Mouse (Mus musculus): ENCODE data around the gene Ccdc136. TPM values are rescaled to one million over a fixed set of nuclear protein-coding genes. Genes with fewer than 3 reads are reported as not detected.

Ccdc136 gene
- total RNA-seq, 1 experiment from 2014 or later: not detected

GRCm38 (mm10) chr6:29434911-29435691 lies 39.0 kb downstream of the Ccdc136 start:
- ATAC-seq (replicated peaks; ENCODE audit: low read depth, poor library complexity, severe bottlenecking): no peak

- ATAC-seq (replicated peaks; ENCODE audit: low read depth, poor library complexity, severe bottlenecking): no peak
Measured at GRCm38 (mm10) chr6:29435940-29436451, 39.9 kb downstream of the Ccdc136 start.

DNA sequence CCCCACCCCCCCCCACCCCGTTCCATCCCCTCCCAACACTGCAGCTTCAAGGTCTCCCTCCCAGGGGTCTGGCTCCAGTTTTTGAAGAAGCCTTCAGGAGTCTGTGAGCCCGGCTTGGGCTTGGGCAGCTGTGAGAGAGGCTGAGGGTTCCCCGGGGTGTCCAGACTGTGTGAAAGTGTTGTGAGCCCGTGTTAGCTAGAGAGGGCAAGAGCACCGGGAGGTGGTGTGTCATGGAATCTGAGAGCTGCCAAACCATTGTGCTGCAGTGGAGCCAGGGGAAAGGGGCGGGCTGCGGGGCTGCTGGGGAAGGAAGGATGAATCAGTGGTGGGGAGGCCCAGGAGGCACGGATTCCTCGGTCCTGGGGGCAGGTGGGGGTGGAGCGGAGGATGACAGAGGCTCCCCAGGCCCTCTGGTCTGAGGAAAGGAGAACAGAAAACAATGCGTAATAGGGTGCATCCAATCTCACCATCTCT lies 40.4 kb downstream of the Ccdc136 start:
- ATAC-seq (replicated peaks; ENCODE audit: low read depth, poor library complexity, severe bottlenecking): peak; percentile 22; the same call in 1 of the 2 replicates

GRCm38 (mm10) chr6:29439251-29439650 lies 43.1 kb downstream of the Ccdc136 start:
- ATAC-seq (replicated peaks; ENCODE audit: low read depth, poor library complexity, severe bottlenecking): no peak

GRCm38 (mm10) chr6:29439789-29440188 lies 43.7 kb downstream of the Ccdc136 start:
- ATAC-seq (replicated peaks; ENCODE audit: low read depth, poor library complexity, severe bottlenecking): no peak

GRCm38 (mm10) chr6:29444773-29445172 lies 48.7 kb downstream of the Ccdc136 start:
- ATAC-seq (replicated peaks; ENCODE audit: low read depth, poor library complexity, severe bottlenecking): peak; percentile 74

DNA sequence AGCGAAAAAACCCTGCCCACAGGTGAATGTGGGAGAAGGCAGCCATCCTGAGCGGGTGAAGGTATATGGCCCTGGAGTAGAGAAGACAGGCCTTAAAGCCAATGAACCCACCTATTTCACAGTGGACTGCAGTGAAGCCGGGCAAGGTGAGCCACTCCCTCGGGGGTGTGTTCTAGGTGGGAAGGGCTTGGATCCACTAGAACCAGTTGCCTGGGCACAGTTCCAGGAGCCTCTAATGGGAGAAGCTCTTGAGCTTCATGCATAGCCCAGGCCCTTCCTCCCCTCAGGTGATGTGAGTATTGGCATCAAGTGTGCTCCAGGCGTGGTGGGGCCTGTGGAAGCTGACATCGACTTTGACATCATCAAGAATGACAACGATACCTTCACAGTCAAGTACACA lies 49.2 kb downstream of the Ccdc136 start:
- ATAC-seq (replicated peaks; ENCODE audit: low read depth, poor library complexity, severe bottlenecking): no peak

- no peak for ATAC-seq (replicated peaks; ENCODE audit: low read depth, poor library complexity, severe bottlenecking)
Measured at GRCm38 (mm10) chr6:29449858-29450257, 53.7 kb downstream of the Ccdc136 start.

- no peak for ATAC-seq (replicated peaks; ENCODE audit: low read depth, poor library complexity, severe bottlenecking)
Measured at GRCm38 (mm10) chr6:29450667-29451066, 54.6 kb downstream of the Ccdc136 start.

DNA sequence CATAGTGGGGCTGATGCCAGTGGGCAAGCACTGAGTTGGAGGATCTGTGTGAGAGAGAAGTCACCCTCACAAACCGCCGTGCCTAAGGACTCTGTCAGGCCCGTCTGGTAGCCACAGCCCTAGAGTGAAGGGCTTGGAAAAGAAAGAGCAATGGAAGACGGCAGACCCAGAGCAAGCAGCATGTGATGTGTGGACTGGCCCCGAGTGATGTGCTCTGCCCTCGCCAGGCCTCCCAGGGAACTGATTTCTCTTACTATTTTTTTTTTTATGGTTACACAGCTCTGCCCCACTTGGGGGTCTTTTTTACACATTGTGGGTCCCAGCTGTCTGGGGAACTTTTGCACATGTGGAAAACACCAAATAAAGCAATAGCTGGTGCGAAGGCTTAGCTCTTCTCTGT lies 65.4 kb downstream of the Ccdc136 start:
- ATAC-seq (replicated peaks; ENCODE audit: low read depth, poor library complexity, severe bottlenecking): no peak

DNA sequence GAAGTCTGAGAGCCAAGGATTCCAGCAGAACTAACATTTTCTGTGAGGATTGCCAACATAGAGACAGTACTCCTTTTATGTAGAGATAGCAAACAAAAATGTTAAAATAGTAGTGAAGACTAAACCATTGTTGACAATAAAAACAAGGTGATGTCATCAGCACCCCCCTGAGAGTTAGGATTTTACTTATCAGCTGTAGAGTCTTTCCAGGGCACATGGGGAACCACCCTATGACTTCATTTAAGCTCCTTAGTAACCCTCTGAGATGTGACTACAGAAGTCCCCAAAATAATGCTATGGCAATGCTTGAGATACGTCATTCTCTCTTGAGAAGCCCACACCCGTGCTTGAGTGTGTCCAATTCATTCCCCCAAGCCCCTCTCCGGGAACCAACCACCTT lies 67.3 kb downstream of the Ccdc136 start:
- ATAC-seq (replicated peaks; ENCODE audit: low read depth, poor library complexity, severe bottlenecking): no peak

DNA sequence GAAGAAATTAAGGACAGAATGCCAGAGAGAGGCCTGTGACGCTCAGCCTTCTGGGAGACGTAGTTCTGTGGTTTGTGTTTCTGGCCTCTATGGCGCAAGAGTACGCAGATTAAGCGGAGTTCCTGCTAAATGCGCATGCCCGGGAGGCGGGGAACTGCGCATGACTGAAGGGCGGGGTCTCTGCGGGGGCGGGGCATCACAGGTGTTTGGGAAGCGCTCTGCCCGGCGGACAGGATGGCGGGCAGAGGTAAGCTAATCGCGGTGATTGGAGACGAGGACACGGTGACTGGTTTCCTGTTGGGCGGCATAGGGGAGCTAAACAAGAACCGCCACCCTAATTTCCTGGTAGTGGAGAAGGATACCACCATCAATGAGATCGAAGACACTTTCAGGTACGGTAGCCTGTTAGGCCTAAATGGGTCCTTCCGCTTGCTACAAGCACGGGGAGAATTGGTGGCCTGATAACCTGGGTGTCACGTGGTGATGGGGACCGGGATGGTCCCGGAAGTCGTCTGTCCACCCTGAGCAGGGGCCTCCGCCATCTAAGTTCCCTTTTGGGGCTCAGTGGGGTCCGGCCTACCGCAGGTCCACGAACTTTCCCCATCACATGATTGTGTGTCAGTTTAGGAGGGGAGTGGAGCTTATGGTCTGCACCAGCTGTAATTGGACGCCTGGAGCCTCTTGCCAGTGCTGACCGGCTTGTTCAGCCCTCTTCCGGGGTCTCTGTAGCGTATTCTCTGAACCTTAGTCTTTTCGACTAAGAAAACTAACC lies 71.7 kb downstream of the Ccdc136 start, which contains the start of gene Atp6v1f:
Atp6v1f (plus strand) TSS at position 136 of the 772 bp plus-strand sequence.
- peak; percentile 88 for ATAC-seq (replicated peaks; ENCODE audit: low read depth, poor library complexity, severe bottlenecking)

GRCm38 (mm10) chr6:29468851-29469250 lies 72.7 kb downstream of the Ccdc136 start:
- no peak for ATAC-seq (replicated peaks; ENCODE audit: low read depth, poor library complexity, severe bottlenecking)

- ATAC-seq (replicated peaks; ENCODE audit: low read depth, poor library complexity, severe bottlenecking): no peak
Measured at GRCm38 (mm10) chr6:29471137-29471536, 75.0 kb downstream of the Ccdc136 start, which contains the start of gene Atp6v1fnb. Atp6v1fnb (plus strand) TSS chr6:29471437.

DNA sequence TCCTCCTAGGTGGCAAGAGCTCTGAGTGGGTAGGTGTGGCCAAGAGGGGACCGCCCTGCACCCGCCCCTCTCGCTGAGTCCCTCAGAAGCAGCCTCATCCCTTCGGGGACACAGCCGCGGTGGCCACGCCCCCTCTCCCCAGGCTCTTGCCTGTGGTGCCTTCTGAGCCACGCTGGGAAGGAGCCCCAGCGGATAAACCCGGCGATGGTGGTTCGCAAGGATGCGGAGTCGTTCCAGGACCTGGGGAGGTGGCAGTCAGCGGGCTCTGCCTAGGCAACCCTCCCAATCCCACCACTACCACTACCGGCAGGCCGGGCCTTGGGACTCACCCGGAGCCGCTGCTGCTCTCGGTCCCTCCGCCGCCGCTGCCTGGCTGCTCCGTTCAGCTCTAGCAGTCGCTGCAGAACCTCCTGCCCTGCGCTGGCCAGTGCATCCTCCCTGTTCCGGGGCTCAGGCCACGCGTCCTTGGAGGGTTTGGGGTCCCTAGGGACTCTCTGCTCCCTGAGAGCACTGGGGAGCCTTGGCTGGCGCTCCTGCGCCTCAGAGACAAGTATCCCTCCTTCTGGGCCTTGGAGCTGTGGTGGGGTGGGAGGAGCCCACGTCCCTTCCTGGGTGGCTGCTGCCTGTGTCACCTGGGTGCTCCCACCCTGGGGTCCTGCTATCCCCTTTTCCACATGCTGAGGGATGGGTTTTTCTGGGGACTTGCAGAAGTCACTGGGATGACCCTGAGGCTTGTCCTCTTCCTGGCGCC lies 78.0 kb downstream of the Ccdc136 start:
- peak; percentile 99 for ATAC-seq (replicated peaks; ENCODE audit: low read depth, poor library complexity, severe bottlenecking)

DNA sequence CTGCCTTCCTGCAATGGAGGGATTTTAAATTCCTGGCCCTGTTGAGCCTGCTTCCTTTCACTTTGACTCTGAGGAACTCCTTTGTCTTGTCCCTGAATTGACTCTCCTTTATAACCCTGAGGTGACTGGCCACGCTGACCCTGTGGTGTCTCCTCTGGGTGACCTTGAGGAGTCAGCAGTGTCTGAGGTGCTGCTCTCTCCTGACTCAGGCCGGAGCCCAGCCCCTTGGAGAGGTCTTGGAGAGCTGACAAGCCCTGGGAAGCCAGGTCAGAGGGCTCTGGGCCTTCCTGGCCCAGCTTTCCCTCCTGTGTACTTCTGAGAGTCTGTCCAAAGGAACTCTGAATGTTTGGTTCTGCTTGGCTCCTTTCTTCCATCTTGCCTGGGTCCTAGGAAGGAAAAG lies 78.6 kb downstream of the Ccdc136 start:
- ATAC-seq (replicated peaks; ENCODE audit: low read depth, poor library complexity, severe bottlenecking): no peak
